Mouse (Mus musculus): Measurements from ENCODE around the gene Nrxn1. TPM values are rescaled to one million over a fixed set of nuclear protein-coding genes. Genes with fewer than 3 reads are reported as not detected.

The Nrxn1 gene
- polyA plus RNA-seq, 1 experiment from 2014 or later, result 2.0 TPM

DNA sequence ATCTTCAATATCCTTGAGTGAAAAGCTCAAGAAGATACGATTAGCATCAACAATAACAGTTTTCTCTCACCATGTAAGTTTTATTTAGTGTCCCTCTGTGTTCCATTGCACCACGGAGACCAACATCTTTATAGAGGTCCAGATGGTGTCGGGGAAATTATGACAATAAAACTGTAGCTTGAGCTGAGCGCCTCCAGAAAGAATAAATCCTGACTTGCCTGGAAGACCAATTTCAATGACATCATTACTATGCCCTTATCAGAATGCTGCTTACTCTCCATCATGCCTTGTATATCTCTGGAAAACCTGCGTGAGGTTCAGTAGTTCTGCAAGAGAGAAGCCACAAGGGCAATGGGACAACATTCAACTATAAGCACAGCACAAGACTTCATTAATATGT lies 187.7 kb downstream of the Nrxn1 start:
- Histone ChIP-seq H3K4me2 (ENCODE audit: low read length) (no peak overlapping the region), H3K27me3 (ENCODE audit: control insufficient read depth, insufficient read depth, low read length) (no peaks in the 10 kb centered on the region), H3K4me3 (ENCODE audit: control insufficient read depth in 1 of 2, insufficient read depth in 1 of 2, low read depth in 1 of 2, low read length in 2 of 2) (no peak overlapping the region), H3K9ac (ENCODE audit: low read length) (no peak overlapping the region), H3K4me1 (ENCODE audit: control insufficient read depth in 2 of 2, insufficient read depth in 2 of 2, low read length in 2 of 2) (no peaks in the 10 kb centered on the region), H3K36me3 (ENCODE audit: control insufficient read depth, insufficient read depth, low read length) (no peaks in the 10 kb centered on the region), H3K27ac (replicated peaks in 1 of 2; ENCODE audit: control insufficient read depth in 1 of 2, insufficient read depth in 1 of 2, low read depth in 2 of 2, low read length in 2 of 2) (no peak overlapping the region), H3K9me3 (ENCODE audit: control insufficient read depth, low read length) (no peaks in the 10 kb centered on the region)
- no peak for ATAC-seq (ENCODE audit: insufficient number of reproducible peaks, insufficient read depth, low FRiP score, low read depth)
- WGBS, result 68% methylated on average over 5 of the region's 5 CpGs

DNA sequence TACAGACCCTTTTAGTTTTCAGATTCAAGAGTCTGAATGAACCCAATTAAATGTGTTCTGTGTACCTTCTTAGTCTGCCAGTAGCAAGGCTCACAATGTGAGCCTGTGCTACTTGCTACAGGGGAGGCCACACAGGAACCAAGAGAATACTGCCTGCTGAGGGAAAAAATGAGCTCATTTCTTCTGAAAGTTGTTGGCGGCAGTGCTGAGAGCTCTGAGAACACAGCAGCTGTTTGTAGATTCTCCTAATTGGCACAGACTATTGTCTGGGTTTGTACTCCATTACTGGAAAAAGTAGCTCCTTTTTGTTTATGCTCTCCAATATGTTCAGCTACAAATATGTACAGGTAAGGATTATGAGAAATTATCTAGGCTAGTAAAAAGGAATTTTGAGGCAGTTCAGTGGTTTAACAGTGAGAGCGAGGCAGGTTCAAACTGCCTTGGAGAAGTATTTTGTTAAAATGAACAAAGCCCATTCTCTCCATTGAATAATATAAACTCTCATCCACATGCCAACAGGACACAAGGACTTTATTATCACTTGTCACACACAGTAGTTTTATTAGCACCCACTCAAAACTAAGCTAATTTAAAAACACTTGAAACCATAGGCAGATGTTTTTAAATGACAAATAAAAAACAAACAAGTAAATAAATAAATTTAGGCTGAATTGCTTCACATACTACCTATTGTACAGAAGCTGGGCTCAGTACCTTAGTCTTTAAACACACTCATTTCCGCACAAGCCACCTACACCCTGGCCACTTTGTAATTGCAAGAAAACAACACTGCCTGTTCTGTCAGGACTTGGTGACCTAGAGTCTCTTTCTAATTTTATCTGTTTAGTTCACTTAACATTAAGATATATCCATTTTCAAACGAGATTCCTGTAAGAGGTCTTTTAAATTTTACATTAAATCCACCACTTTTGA lies 200.3 kb downstream of the Nrxn1 start:
- no peak overlapping the region for H3K4me3 ChIP-seq (ENCODE audit: control insufficient read depth in 1 of 2, insufficient read depth in 1 of 2, low read depth in 1 of 2, low read length in 2 of 2)
- H3K9ac ChIP-seq (ENCODE audit: low read length), result no peak overlapping the region
- H3K36me3 ChIP-seq (ENCODE audit: control insufficient read depth, insufficient read depth, low read length), result no peaks in the 10 kb centered on the region
- H3K27ac ChIP-seq (replicated peaks in 1 of 2; ENCODE audit: control insufficient read depth in 1 of 2, insufficient read depth in 1 of 2, low read depth in 2 of 2, low read length in 2 of 2), result no peak overlapping the region
- H3K4me2 ChIP-seq (ENCODE audit: low read length), result no peak overlapping the region
- H3K4me1 ChIP-seq (ENCODE audit: control insufficient read depth in 2 of 2, insufficient read depth in 2 of 2, low read length in 2 of 2), result no peaks in the 10 kb centered on the region
- no peaks in the 10 kb centered on the region for H3K9me3 ChIP-seq (ENCODE audit: control insufficient read depth, low read length)
- WGBS, result 54% methylated on average over 4 of the region's 4 CpGs
- H3K27me3 ChIP-seq (ENCODE audit: control insufficient read depth, insufficient read depth, low read length), result no peaks in the 10 kb centered on the region
- no peak for ATAC-seq (ENCODE audit: insufficient number of reproducible peaks, insufficient read depth, low FRiP score, low read depth)

GRCm38 (mm10) chr17:90891711-90892110 lies 201.2 kb downstream of the Nrxn1 start:
- no peaks in the 10 kb centered on the region for H3K36me3 ChIP-seq (ENCODE audit: control insufficient read depth, insufficient read depth, low read length)
- no peak overlapping the region for H3K4me3 ChIP-seq (ENCODE audit: control insufficient read depth in 1 of 2, insufficient read depth in 1 of 2, low read depth in 1 of 2, low read length in 2 of 2)
- WGBS, result 29% methylated on average over 1 of the region's 1 CpGs
- no peak overlapping the region for H3K27ac ChIP-seq (replicated peaks in 1 of 2; ENCODE audit: control insufficient read depth in 1 of 2, insufficient read depth in 1 of 2, low read depth in 2 of 2, low read length in 2 of 2)
- H3K9me3 ChIP-seq (ENCODE audit: control insufficient read depth, low read length), result no peaks in the 10 kb centered on the region
- ATAC-seq (ENCODE audit: insufficient number of reproducible peaks, insufficient read depth, low FRiP score, low read depth), result no peak
- no peak overlapping the region for H3K4me2 ChIP-seq (ENCODE audit: low read length)
- H3K27me3 ChIP-seq (ENCODE audit: control insufficient read depth, insufficient read depth, low read length), result no peaks in the 10 kb centered on the region
- H3K9ac ChIP-seq (ENCODE audit: low read length), result no peak overlapping the region
- H3K4me1 ChIP-seq (ENCODE audit: control insufficient read depth in 2 of 2, insufficient read depth in 2 of 2, low read length in 2 of 2), result no peaks in the 10 kb centered on the region

- no peak overlapping the region for H3K27ac ChIP-seq (replicated peaks in 1 of 2; ENCODE audit: control insufficient read depth in 1 of 2, insufficient read depth in 1 of 2, low read depth in 2 of 2, low read length in 2 of 2)
- no peaks in the 10 kb centered on the region for H3K9me3 ChIP-seq (ENCODE audit: control insufficient read depth, low read length)
- WGBS, result 45% methylated on average over 2 of the region's 2 CpGs
- H3K4me2 ChIP-seq (ENCODE audit: low read length), result no peak overlapping the region
- no peaks in the 10 kb centered on the region for H3K27me3 ChIP-seq (ENCODE audit: control insufficient read depth, insufficient read depth, low read length)
- H3K36me3 ChIP-seq (ENCODE audit: control insufficient read depth, insufficient read depth, low read length), result no peaks in the 10 kb centered on the region
- H3K4me3 ChIP-seq (ENCODE audit: control insufficient read depth in 1 of 2, insufficient read depth in 1 of 2, low read depth in 1 of 2, low read length in 2 of 2), result no peak overlapping the region
- no peak for ATAC-seq (ENCODE audit: insufficient number of reproducible peaks, insufficient read depth, low FRiP score, low read depth)
- no peaks in the 10 kb centered on the region for H3K4me1 ChIP-seq (ENCODE audit: control insufficient read depth in 2 of 2, insufficient read depth in 2 of 2, low read length in 2 of 2)
- no peak overlapping the region for H3K9ac ChIP-seq (ENCODE audit: low read length)
These were observed 235.6 kb downstream of the Nrxn1 start for GRCm38 (mm10) chr17:90857225-90857624.

- Histone ChIP-seq H3K9ac (ENCODE audit: low read length) (no peak overlapping the region), H3K9me3 (ENCODE audit: control insufficient read depth, low read length) (no peaks in the 10 kb centered on the region), H3K27ac (replicated peaks in 1 of 2; ENCODE audit: control insufficient read depth in 1 of 2, insufficient read depth in 1 of 2, low read depth in 2 of 2, low read length in 2 of 2) (no peak overlapping the region), H3K4me1 (ENCODE audit: control insufficient read depth in 2 of 2, insufficient read depth in 2 of 2, low read length in 2 of 2) (no peaks in the 10 kb centered on the region), H3K27me3 (ENCODE audit: control insufficient read depth, insufficient read depth, low read length) (no peaks in the 10 kb centered on the region), H3K4me3 (ENCODE audit: control insufficient read depth in 1 of 2, insufficient read depth in 1 of 2, low read depth in 1 of 2, low read length in 2 of 2) (no peak overlapping the region), H3K36me3 (ENCODE audit: control insufficient read depth, insufficient read depth, low read length) (no peaks in the 10 kb centered on the region), H3K4me2 (ENCODE audit: low read length) (no peak overlapping the region)
- WGBS, result 13% methylated on average over 1 of the region's 1 CpGs
- no peak for ATAC-seq (ENCODE audit: insufficient number of reproducible peaks, insufficient read depth, low FRiP score, low read depth)
These were observed 249.0 kb downstream of the Nrxn1 start for GRCm38 (mm10) chr17:90843876-90844275.

GRCm38 (mm10) chr17:90843072-90843611 lies 249.7 kb downstream of the Nrxn1 start:
- H3K36me3 ChIP-seq (ENCODE audit: control insufficient read depth, insufficient read depth, low read length), result no peaks in the 10 kb centered on the region
- no peaks in the 10 kb centered on the region for H3K4me1 ChIP-seq (ENCODE audit: control insufficient read depth in 2 of 2, insufficient read depth in 2 of 2, low read length in 2 of 2)
- no peaks in the 10 kb centered on the region for H3K27me3 ChIP-seq (ENCODE audit: control insufficient read depth, insufficient read depth, low read length)
- no peak for ATAC-seq (ENCODE audit: insufficient number of reproducible peaks, insufficient read depth, low FRiP score, low read depth)
- H3K27ac ChIP-seq (replicated peaks in 1 of 2; ENCODE audit: control insufficient read depth in 1 of 2, insufficient read depth in 1 of 2, low read depth in 2 of 2, low read length in 2 of 2), result no peak overlapping the region
- H3K9ac ChIP-seq (ENCODE audit: low read length), result no peak overlapping the region
- no peaks in the 10 kb centered on the region for H3K9me3 ChIP-seq (ENCODE audit: control insufficient read depth, low read length)
- H3K4me3 ChIP-seq (ENCODE audit: control insufficient read depth in 1 of 2, insufficient read depth in 1 of 2, low read depth in 1 of 2, low read length in 2 of 2), result no peak overlapping the region
- no peak overlapping the region for H3K4me2 ChIP-seq (ENCODE audit: low read length)

DNA sequence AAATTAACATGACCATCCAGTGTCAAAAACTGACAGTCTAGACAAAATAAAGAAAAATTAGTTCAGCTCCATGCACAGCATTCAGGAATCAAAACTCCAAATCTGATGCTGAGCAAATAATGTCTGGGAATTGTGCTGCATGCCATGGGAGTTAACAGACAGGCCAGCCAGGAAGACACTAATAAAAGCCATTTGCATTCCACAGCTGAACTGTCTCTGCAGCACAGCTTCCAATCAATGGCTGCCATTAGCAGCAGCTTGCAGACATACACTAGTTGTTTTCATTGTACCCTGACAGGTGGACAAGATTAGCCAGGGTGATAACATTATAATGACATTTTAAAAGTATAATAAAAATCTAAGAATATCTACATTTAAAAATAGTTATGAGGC lies 255.9 kb downstream of the Nrxn1 start:
- no peaks in the 10 kb centered on the region for H3K4me1 ChIP-seq (ENCODE audit: control insufficient read depth in 2 of 2, insufficient read depth in 2 of 2, low read length in 2 of 2)
- no peak for ATAC-seq (ENCODE audit: insufficient number of reproducible peaks, insufficient read depth, low FRiP score, low read depth)
- no peak overlapping the region for H3K4me3 ChIP-seq (ENCODE audit: control insufficient read depth in 1 of 2, insufficient read depth in 1 of 2, low read depth in 1 of 2, low read length in 2 of 2)
- H3K9ac ChIP-seq (ENCODE audit: low read length), result no peak overlapping the region
- no peaks in the 10 kb centered on the region for H3K36me3 ChIP-seq (ENCODE audit: control insufficient read depth, insufficient read depth, low read length)
- H3K27me3 ChIP-seq (ENCODE audit: control insufficient read depth, insufficient read depth, low read length), result no peaks in the 10 kb centered on the region
- no peaks in the 10 kb centered on the region for H3K9me3 ChIP-seq (ENCODE audit: control insufficient read depth, low read length)
- H3K4me2 ChIP-seq (ENCODE audit: low read length), result no peak overlapping the region
- H3K27ac ChIP-seq (replicated peaks in 1 of 2; ENCODE audit: control insufficient read depth in 1 of 2, insufficient read depth in 1 of 2, low read depth in 2 of 2, low read length in 2 of 2), result no peak overlapping the region

Measured in heart, embryonic 14.5 days (tissue).